Mouse (Mus musculus) limb, embryonic 10.5 days (tissue): Measurements from ENCODE around the gene 4930432K21Rik. TPM values are rescaled to one million over a fixed set of nuclear protein-coding genes. Genes with fewer than 3 reads are reported as not detected.

Experiments
- DNase-seq: peaks from one replicate; pipeline ENCODE4 v3.0.0-alpha.2; 2017; ENCODE audit warnings: low spot score
- H3K27ac ChIP-seq: fragments of 300-500 bp; sonication (generic); 2 replicates; pipeline ENCODE4 v1.5.1; 2016; ENCODE audit warnings: mild to moderate bottlenecking
- H3K27me3 ChIP-seq: fragments of 300-500 bp; sonication (generic); 2 replicates; pipeline ENCODE4 v1.6.1; 2016; ENCODE audit warnings: low read depth, mild to moderate bottlenecking; ENCODE audit not compliant: poor library complexity, severe bottlenecking
- H3K36me3 ChIP-seq: fragments of 300-500 bp; sonication (generic); 2 replicates; pipeline ENCODE4 v1.6.1; 2016; ENCODE audit warnings: mild to moderate bottlenecking, moderate library complexity
- H3K4me1 ChIP-seq: fragments of 300-500 bp; sonication (generic); 2 replicates; pipeline ENCODE4 v1.6.1; 2016
- H3K4me3 ChIP-seq: fragments of 300-500 bp; sonication (generic); 2 replicates; pipeline ENCODE4 v1.5.1; 2016; ENCODE audit warnings: mild to moderate bottlenecking, moderate library complexity
- H3K9me3 ChIP-seq: fragments of 300-500 bp; sonication (generic); replicated peaks from 2 replicates; pipeline ENCODE4 v1.6.1; 2016; ENCODE audit warnings: mild to moderate bottlenecking
- WGBS: fragments of 180-500 bp; shearing (Covaris S2); methylation state at CpG from one replicate; pipeline ENCODE4 v1.1.7; 2016; 5-methylcytosine and 5-hydroxymethylcytosine counted together
- polyA plus RNA-seq: library from polyadenylated mRNA; unstranded; fragments of >200 nt; fragmentation: Nextera tagmentation; extraction: Ambion mirVana; gene quantifications from 2 replicates; pipeline ENCODE4 v1.2.1, GENCODE M21; 2016

4930432K21Rik gene
- 1.5 and 2.3 TPM in 2 replicates for polyA plus RNA-seq

GRCm38 (mm10) chr8:84147769-84148530, at the start of gene 4930432K21Rik, which contains the start of gene Cc2d1a:
Gene 4930432K21Rik (plus strand): TSS chr8:84148025.
Gene Cc2d1a (minus strand): TSS chr8:84147936.
- peak; percentile 90 for DNase-seq
- Histone ChIP-seq H3K4me3 (peak within 1 kb of the TSS; percentile 72), H3K27ac (peak within 1 kb of the TSS; percentile 89), H3K9me3 (no peaks in the 10 kb centered on the region), H3K4me1 (peaks cover 24% of the 10 kb centered on the region), H3K36me3 (peaks cover 26% of the 10 kb centered on the region), H3K27me3 (no peaks in the 10 kb centered on the region)
- 17% methylated on average over 49 of the region's 49 CpGs for WGBS

DNA sequence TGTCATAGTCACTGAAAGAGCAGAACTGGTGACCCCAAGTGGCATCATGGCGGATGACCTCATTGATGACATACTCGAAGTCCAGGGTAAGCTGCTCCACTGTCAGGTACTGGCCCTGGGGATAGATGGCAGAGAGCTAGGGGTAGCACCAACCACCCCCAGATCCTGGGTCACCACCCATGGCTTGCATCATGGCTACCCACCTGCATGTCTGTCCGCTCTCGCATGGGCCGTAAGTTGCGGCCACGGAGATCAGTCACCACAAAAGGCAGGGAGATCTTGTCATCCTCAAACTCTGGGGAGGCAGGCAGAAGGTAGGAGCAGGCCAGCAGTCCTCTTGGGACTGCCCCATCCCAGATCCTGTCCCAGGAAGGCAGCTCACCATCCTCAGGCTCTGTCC, 49.4 kb upstream of the 4930432K21Rik start:
- WGBS: 94% methylated on average over 7 of the region's 7 CpGs
- Histone ChIP-seq H3K36me3 (peaks cover 98% of the 10 kb centered on the region), H3K27me3 (no peaks in the 10 kb centered on the region)

DNA sequence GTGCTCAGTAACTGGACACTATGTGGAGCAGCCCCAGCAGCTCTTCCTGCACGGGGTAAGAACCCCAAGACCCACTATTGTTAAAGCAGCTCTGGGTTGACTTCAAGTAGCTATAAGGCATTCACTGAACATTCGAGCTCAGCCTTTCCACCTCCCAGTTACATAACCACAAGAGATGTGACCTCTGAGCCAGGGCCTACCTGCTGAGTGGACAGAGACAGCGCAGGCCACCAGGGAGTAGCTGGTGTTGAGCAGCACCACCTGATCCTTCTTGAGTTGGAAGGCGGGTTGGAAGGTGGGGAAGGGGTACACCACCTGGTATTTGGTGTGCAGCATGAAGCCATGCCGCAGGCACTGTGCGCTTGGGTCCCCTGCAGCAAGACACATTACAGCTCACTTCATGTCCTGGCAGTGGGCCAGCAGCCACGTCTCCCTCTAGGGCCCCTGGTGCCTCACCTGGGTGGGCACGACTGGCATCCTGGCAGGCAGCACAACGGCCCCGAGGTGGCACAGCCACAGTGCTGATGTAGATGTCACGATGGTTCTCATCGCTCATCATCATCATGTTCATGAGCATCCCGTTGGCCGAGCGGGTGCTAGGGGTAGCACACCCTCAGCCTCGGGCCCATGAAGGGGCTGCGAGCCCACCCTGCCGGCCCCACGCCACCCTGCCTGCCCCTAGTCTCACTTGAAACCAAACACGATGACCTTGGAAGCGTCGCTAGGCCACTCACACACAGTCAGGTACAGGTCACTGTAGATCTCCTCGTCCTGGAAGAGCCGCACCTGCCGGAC, 46.2 kb upstream of the 4930432K21Rik start:
- Histone ChIP-seq H3K27me3 (no peaks in the 10 kb centered on the region), H3K4me3 (no peak overlapping the region; the same call in 1 of the 2 replicates), H3K36me3 (peaks cover 65% of the 10 kb centered on the region), H3K9me3 (no peaks in the 10 kb centered on the region), H3K27ac (no peak overlapping the region), H3K4me1 (peaks cover 29% of the 10 kb centered on the region)
- no peak for DNase-seq
- 94% methylated on average over 25 of the region's 25 CpGs for WGBS

More for the DNA sequence above, 49.4 kb upstream of the 4930432K21Rik start:
- no peak for DNase-seq
- Histone ChIP-seq H3K4me1 (peaks cover 8% of the 10 kb centered on the region), H3K4me3 (no peak overlapping the region), H3K9me3 (no peaks in the 10 kb centered on the region), H3K27ac (no peak overlapping the region)

DNA sequence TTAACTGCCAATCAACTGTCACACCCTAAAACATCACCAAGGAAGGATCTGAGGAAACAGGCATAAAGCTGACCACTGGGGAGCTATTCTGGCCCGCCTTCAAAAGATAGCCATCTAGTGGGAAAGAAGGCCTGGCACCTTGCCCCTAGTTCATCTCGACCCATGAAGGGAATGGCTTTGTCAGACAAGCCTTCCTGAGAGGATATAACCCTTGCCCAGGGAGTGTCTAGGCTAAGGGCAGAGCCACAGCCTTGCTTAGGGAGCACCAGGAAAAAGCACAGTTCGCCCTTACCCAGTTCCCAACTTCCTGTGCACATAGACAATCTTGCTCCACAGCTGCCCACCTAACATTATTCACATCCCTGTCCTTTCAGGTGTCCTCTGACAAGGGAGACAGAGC, 44.2 kb upstream of the 4930432K21Rik start:
- H3K27me3 ChIP-seq: no peaks in the 10 kb centered on the region
- H3K4me3 ChIP-seq: peak overlapping the region; percentile 79
- no peak for DNase-seq
- peaks cover 46% of the 10 kb centered on the region for H3K36me3 ChIP-seq
- no peaks in the 10 kb centered on the region for H3K9me3 ChIP-seq
- H3K27ac ChIP-seq: peak overlapping the region; percentile 99
- WGBS: 62% methylated on average over 3 of the region's 3 CpGs
- peaks cover 29% of the 10 kb centered on the region for H3K4me1 ChIP-seq

DNA sequence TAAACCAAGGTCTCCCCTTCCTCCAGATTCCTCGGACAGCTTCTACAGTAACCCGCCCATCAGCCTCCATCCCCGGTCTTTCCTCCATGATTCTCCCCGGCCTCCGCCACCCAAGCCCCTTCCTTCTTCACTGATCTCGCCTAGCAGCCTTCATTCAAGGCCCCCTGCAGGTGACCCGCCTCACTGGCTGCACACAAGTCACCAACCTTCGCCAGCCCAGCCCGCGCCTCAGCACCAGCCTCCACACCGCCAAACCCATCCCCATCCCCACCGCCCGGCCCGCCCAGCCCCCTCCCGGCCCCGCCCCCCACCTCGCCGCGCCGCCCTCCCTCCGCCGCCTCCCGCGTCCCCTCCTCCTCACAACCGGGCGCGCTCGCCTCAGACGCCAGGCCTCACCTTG, 43.6 kb upstream of the 4930432K21Rik start:
- under 1% methylated on average over 28 of the region's 29 CpGs for WGBS
- Histone ChIP-seq H3K4me3 (peak overlapping the region; percentile 79), H3K27me3 (no peaks in the 10 kb centered on the region), H3K36me3 (peaks cover 40% of the 10 kb centered on the region), H3K9me3 (no peaks in the 10 kb centered on the region), H3K27ac (peak overlapping the region; percentile 99), H3K4me1 (peaks cover 29% of the 10 kb centered on the region)
- peak; percentile 89 for DNase-seq

GRCm38 (mm10) chr8:84104697-84105609, 42.9 kb upstream of the 4930432K21Rik start, which contains the start of gene Dcaf15:
Gene Dcaf15 (minus strand): TSS chr8:84104768.
- Histone ChIP-seq H3K4me1 (peaks cover 29% of the 10 kb centered on the region), H3K27me3 (no peaks in the 10 kb centered on the region), H3K4me3 (peak within 1 kb of the TSS; percentile 79), H3K9me3 (no peaks in the 10 kb centered on the region), H3K27ac (peak within 1 kb of the TSS; percentile 99), H3K36me3 (peaks cover 33% of the 10 kb centered on the region)
- WGBS: 8% methylated on average over 42 of the region's 42 CpGs
- DNase-seq: peak; percentile 97

DNA sequence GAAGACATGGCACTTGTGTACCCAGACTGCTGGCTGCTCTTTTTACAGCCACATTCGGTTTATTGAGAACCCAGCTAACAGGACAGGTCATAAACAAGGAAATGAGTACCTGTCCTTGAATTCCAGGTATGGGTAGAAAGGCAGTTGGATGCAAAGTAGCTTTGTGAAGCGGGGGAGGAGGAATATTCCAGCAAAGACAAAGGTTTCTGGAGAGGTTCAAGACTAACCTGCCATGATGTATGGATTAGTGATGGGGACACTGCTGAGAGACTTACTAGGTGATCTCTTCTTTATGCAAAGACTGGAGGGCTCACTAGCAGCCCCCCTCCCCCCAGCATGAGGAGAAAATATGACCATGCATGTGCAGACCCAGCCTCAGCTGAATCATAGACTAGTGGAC, 42.1 kb upstream of the 4930432K21Rik start:
- peaks cover 29% of the 10 kb centered on the region for H3K4me1 ChIP-seq
- no peak for DNase-seq
- H3K36me3 ChIP-seq: peaks cover 25% of the 10 kb centered on the region
- H3K27me3 ChIP-seq: no peaks in the 10 kb centered on the region
- H3K9me3 ChIP-seq: no peaks in the 10 kb centered on the region
- 79% methylated on average over 2 of the region's 2 CpGs for WGBS
- peak overlapping the region; percentile 99; the same call in 1 of the 2 replicates for H3K27ac ChIP-seq
- no peak overlapping the region; the same call in 1 of the 2 replicates for H3K4me3 ChIP-seq

DNA sequence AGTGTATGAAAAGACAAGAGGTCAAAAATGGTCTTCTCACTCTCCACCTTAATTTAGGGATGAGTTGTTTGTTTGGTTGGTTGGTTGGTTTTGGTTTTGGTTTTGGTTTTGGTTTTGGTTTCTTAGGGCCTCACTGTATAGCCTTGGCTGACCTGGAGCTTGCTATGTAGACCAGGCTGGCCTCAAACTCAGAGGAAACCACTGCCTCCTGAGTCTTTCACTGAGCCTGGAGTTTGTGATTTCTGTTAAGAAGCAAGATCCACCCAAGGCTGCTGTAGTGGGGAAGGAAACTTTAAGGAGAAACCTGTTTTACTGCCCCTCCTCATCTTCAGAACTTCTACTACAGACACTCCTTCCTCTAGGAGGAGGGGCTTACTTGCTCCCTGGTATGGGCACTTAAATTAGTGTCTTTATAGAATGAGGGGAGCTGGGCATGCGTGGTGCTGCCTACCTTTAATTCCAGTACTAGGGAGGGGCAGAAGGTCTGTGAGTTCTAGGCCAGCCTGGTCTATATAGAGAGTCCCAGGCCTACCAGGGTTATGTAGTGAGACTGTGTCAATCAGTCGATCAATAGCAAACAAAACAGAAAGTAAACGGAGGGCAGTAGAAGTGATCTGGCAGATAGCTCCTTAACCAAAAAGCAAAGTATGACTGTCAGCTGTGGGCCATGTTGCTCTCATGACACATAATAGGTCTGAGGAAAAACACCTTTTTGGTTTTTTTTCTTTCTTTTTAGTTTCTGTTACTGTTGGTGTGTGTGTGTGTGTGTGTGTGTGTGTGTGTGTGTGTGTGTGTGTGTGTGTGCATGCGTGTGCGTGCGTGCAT, 41.4 kb upstream of the 4930432K21Rik start:
- WGBS: 93% methylated on average over 6 of the region's 6 CpGs
- Histone ChIP-seq H3K27me3 (no peaks in the 10 kb centered on the region), H3K4me3 (no peak overlapping the region), H3K27ac (0 out of 2 replicates have a peak overlapping the region, but pooled peaks have one; percentile 99), H3K36me3 (peaks cover 18% of the 10 kb centered on the region), H3K9me3 (no peaks in the 10 kb centered on the region), H3K4me1 (peaks cover 29% of the 10 kb centered on the region)
- DNase-seq: no peak

- no peak overlapping the region for H3K4me3 ChIP-seq
- 88% methylated on average over 6 of the region's 6 CpGs for WGBS
Measured at GRCm38 (mm10) chr8:84115646-84116045, 32.2 kb upstream of the 4930432K21Rik start.

DNA sequence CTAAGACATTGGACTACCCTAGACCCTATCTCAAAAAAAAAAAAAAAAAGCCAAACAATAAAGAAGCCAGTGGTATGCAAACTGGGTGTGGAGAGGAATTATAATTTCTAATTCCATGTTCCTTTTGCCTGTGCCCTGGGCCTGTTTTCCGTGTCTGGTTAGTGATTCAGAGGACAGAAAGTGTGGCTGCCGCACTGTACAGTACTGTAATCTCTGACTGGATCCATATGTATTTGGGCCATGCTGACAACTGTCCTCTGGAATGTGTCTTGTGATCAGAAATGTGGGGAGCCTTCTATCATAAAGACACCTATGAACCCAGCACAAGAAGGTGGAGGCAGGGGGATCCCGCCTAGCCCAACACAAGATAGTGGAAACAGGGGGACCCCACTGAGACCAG, 25.7 kb upstream of the 4930432K21Rik start:
- Histone ChIP-seq H3K4me3 (no peak overlapping the region), H3K9me3 (no peaks in the 10 kb centered on the region; the same call in 1 of the 2 replicates), H3K27ac (no peak overlapping the region), H3K27me3 (no peaks in the 10 kb centered on the region), H3K4me1 (peaks cover 17% of the 10 kb centered on the region), H3K36me3 (no peaks in the 10 kb centered on the region)
- WGBS: 88% methylated on average over 3 of the region's 3 CpGs
- DNase-seq: no peak

More at GRCm38 (mm10) chr8:84115646-84116045, 32.2 kb upstream of the 4930432K21Rik start:
- Histone ChIP-seq H3K36me3 (no peaks in the 10 kb centered on the region), H3K27ac (no peak overlapping the region), H3K4me1 (no peaks in the 10 kb centered on the region), H3K9me3 (no peaks in the 10 kb centered on the region; the same call in 1 of the 2 replicates), H3K27me3 (no peaks in the 10 kb centered on the region)
- no peak for DNase-seq

GRCm38 (mm10) chr8:84125656-84126055, 22.2 kb upstream of the 4930432K21Rik start, which contains the start of gene Podnl1:
Gene Podnl1 (plus strand): TSS chr8:84125989.
- no peaks in the 10 kb centered on the region for H3K36me3 ChIP-seq
- no peaks in the 10 kb centered on the region for H3K9me3 ChIP-seq
- peaks cover 28% of the 10 kb centered on the region for H3K4me1 ChIP-seq
- no peak for DNase-seq
- H3K27me3 ChIP-seq: peaks cover 4% of the 10 kb centered on the region; the same call in 1 of the 2 replicates
- peak within 1 kb of the TSS; percentile 66 for H3K27ac ChIP-seq
- 71% methylated on average over 9 of the region's 9 CpGs for WGBS
- H3K4me3 ChIP-seq: no peak within 1 kb of the TSS
